Mouse (Mus musculus): ENCODE measurements around the gene Olfr1387. TPM values are rescaled to one million over a fixed set of nuclear protein-coding genes. Genes with fewer than 3 reads are reported as not detected.
"Not testable (repeated sequence)": the region's sequence is repeated elsewhere in the genome, so short reads cannot be mapped to it uniquely, and the experiment has no call there.

The Olfr1387 gene
- not detected in 2 replicates for total RNA-seq (2017)

DNA sequence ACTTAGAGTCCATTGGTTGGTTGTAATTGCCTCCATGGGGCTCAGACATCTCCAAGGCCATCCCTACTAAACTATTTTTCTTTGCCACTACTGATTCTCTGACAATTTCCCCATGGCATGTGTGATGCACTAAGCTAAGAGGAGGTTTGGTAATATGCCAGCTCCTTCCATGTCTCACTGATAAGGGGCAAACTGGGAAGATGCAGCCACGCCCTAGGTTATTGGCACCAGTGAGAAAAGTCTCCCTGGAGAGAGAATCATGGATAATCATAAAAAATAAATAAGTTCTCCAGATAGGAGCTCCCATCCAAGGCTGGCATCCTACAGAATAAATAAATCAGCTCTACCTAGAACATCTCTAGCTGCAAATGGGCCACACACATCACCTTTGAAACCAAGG, at the start of gene Olfr1387:
TSS of gene Olfr1387 (plus strand) at position 301 of the 400 bp plus-strand sequence.
- no peak for ATAC-seq (ENCODE audit: extremely low read depth, insufficient number of reproducible peaks, low FRiP score, poor library complexity, severe bottlenecking)

- ATAC-seq (ENCODE audit: extremely low read depth, insufficient number of reproducible peaks, low FRiP score, poor library complexity, severe bottlenecking), result no peak
Observed at GRCm38 (mm10) chr11:49406784-49407183, 48.4 kb upstream of the Olfr1387 start.

DNA sequence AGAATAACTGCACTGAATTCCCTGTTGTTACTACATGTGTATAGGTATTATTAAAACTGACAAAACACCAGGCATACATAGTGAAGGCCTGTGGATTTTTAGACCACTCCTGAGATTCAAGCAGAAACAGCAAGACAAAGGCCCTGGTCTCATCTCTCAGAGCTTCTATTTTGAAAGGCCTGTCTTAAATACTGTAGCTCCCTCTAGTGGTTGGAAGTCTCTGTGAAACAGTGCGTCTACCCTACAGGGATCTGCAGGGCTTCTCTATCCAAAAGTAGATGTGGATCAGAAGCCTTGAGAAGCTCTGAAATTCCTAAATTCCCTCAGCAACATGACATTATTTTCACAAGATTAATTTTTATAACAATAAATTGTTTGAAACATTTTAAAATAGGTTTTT, 44.6 kb upstream of the Olfr1387 start:
- ATAC-seq (ENCODE audit: extremely low read depth, insufficient number of reproducible peaks, low FRiP score, poor library complexity, severe bottlenecking), result no peak

DNA sequence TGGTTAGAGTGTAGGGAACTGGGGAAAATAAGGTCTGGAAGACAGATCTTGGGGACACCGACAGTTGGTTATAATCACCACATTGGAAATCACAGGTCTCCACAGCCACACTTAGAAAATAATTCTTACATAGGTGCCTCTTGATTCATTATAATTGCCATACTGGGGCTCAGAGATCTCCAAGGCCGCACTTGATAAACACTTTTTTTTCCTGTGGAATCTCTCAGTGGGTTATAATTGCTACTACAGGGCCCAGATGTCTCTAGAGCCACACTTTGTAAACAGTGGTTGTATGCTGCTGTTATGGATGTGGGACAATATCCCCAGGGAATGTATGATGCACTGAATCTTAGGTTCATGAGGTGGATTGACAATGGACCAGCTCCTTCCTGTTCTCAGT, 32.4 kb upstream of the Olfr1387 start, which contains the start of gene Olfr1389:
TSS of gene Olfr1389 (plus strand) at position 301 of the 400 bp plus-strand sequence.
- ATAC-seq (ENCODE audit: extremely low read depth, insufficient number of reproducible peaks, low FRiP score, poor library complexity, severe bottlenecking), result no peak

DNA sequence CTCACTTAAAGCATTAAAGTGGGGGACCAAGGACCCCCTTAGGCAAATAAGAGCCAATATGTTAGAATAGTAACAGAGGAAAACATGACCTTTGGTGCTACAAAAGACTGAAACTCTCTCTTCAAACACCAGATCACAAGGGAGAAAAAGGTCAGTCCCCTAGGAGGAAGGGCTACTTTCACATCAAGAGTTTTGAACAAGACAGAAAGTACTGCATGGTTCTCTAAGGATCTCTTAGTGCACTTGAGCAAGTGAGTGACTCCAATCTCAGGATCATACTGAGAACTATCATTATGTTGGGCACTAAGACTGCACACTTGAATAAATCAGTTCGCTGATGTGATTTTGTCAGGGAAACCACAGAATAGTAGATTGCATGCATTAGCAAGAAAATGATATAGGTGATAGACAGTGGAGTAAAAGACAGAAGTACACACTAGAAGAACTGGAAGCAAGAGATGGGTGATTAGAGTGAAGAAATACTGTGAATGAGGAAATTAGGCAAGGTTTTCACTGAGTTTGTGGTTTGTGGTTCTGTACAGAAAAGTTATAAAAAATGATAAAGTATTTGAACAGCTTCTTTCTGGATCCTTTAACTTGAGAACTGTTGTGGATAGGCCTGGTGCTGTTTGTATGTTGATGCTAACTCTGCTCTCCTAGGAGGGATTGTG, 29.8 kb upstream of the Olfr1387 start:
- no peak for ATAC-seq (ENCODE audit: extremely low read depth, insufficient number of reproducible peaks, low FRiP score, poor library complexity, severe bottlenecking)

- no peak for ATAC-seq (ENCODE audit: extremely low read depth, insufficient number of reproducible peaks, low FRiP score, poor library complexity, severe bottlenecking)
Observed at GRCm38 (mm10) chr11:49429641-49430040, 25.5 kb upstream of the Olfr1387 start.

DNA sequence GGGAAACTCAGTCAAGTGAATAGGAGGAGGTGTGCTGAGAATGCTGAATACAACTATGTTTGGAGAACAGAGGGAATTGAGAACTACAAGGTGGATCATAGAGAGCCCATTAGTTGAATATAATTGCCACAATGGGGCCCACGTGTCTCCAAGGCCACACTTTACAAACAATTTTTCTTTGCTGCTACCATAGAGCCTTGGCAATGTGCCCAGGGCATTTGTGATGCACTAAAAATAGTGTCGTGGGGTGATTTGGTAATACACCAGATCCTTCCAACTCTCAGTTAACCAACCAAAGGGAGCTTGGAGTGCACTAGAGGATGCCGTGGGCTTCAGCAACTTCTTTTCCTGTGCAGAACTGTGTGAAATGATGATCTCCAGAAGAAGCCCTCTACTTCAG, 18.7 kb upstream of the Olfr1387 start, which contains the start of gene Olfr1388:
TSS of gene Olfr1388 (plus strand) at position 214 of the 400 bp plus-strand sequence.
- no peak for ATAC-seq (ENCODE audit: extremely low read depth, insufficient number of reproducible peaks, low FRiP score, poor library complexity, severe bottlenecking)

- ATAC-seq (ENCODE audit: extremely low read depth, insufficient number of reproducible peaks, low FRiP score, poor library complexity, severe bottlenecking), result not testable (repeated sequence)
Observed at GRCm38 (mm10) chr11:49464746-49465145, 9.6 kb downstream of the Olfr1387 start, which contains the start of gene Olfr1386. Gene Olfr1386 (plus strand): TSS chr11:49465046.

DNA sequence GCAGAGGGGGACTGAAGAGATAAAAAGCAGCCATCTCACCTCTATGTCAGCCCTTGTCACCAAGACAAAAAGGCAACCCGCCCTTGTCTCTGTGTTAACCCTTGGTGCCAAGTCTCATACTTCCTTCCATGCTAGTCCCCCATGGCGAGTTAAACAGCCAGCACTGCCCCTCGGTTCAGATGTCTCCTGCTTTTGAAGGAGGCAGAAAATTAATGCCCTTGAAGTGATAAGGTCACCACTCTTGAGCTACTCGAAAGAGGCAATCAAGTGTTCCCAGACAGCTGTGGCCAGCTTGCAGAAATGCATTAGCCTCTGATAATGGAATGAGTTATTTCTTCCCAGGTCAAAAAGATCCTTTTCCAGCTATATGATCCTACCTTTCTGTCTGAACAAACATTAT, 30.8 kb downstream of the Olfr1387 start:
- no peak for ATAC-seq (ENCODE audit: extremely low read depth, insufficient number of reproducible peaks, low FRiP score, poor library complexity, severe bottlenecking)

DNA sequence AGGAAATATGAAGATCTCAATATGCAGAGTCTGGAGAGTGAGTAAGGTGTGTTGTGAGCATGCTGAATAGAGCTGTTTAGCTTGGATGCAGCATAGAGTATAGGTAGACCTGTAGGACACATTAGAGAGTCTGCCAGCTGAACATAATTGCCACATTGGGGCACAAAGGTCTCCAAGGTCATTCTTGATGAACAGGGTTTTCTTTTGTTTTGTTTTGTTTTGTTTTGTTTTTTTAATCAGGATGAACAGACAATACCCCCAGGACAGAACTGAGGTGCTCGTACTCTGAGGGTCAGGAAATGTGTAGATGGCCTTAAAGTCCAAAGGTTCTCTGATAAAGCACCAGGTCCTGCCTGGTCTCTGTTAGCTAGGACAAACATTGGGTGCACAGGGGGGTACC, 33.6 kb downstream of the Olfr1387 start, which contains the start of gene Olfr1385:
TSS of gene Olfr1385 (plus strand) at position 301 of the 400 bp plus-strand sequence.
- not testable (repeated sequence) for ATAC-seq (ENCODE audit: extremely low read depth, insufficient number of reproducible peaks, low FRiP score, poor library complexity, severe bottlenecking)

Other genes with a start within 250 kb of the Olfr1387 start
- 118 and 134 TPM in 2 replicates for gene Mgat1, start 211.2 kb upstream of the Olfr1387 start, total RNA-seq (2017)
- 0.23 and 0.98 TPM in 2 replicates for gene Olfr1393, start 177.0 kb upstream of the Olfr1387 start, total RNA-seq (2017)
- gene Olfr1392, start 170.1 kb upstream of the Olfr1387 start, total RNA-seq (2017), result 0.49 and 0.58 TPM in 2 replicates
- not detected in 2 replicates for gene Olfr10, start 150.6 kb upstream of the Olfr1387 start, total RNA-seq (2017)
- gene Olfr1391, start 132.6 kb upstream of the Olfr1387 start, total RNA-seq (2017), result not detected in 2 replicates
- gene Olfr1390, start 120.2 kb upstream of the Olfr1387 start, total RNA-seq (2017), result not detected in 2 replicates
- not detected in 2 replicates for gene Olfr1389, start 32.3 kb upstream of the Olfr1387 start, total RNA-seq (2017)
- 1.5 and 1.9 TPM in 2 replicates for gene Olfr1388, start 18.7 kb upstream of the Olfr1387 start, total RNA-seq (2017)
- not detected in 2 replicates for gene Olfr1386, start 9.7 kb downstream of the Olfr1387 start, total RNA-seq (2017)
- gene Olfr1385, start 33.7 kb downstream of the Olfr1387 start, total RNA-seq (2017), result 0.35 and 0.37 TPM in 2 replicates
- gene Olfr1384, start 51.4 kb downstream of the Olfr1387 start, total RNA-seq (2017), result not detected in 2 replicates
- gene Olfr1383, start 64.3 kb downstream of the Olfr1387 start, total RNA-seq (2017), result 0.12 TPM in 1 of 2 replicates, not detected in the other
- not detected in 2 replicates for gene Olfr1382, start 72.9 kb downstream of the Olfr1387 start, total RNA-seq (2017)
- 0.12 TPM in 1 of 2 replicates, not detected in the other for gene Olfr1381, start 88.1 kb downstream of the Olfr1387 start, total RNA-seq (2017)
- not detected in 2 replicates for gene Olfr1380, start 101.5 kb downstream of the Olfr1387 start, total RNA-seq (2017)
- not detected in 2 replicates for gene Flt4, start 153.9 kb downstream of the Olfr1387 start, total RNA-seq (2017)
- gene Scgb3a1, start 208.3 kb downstream of the Olfr1387 start, total RNA-seq (2017), result not detected in 2 replicates